Mouse (Mus musculus): ENCODE results near the gene Asl. TPM values are rescaled to one million over a fixed set of nuclear protein-coding genes. Genes with fewer than 3 reads are reported as not detected.

Asl gene
- polyA plus RNA-seq, 1 experiment from 2014 or later, result 15.7 TPM

DNA sequence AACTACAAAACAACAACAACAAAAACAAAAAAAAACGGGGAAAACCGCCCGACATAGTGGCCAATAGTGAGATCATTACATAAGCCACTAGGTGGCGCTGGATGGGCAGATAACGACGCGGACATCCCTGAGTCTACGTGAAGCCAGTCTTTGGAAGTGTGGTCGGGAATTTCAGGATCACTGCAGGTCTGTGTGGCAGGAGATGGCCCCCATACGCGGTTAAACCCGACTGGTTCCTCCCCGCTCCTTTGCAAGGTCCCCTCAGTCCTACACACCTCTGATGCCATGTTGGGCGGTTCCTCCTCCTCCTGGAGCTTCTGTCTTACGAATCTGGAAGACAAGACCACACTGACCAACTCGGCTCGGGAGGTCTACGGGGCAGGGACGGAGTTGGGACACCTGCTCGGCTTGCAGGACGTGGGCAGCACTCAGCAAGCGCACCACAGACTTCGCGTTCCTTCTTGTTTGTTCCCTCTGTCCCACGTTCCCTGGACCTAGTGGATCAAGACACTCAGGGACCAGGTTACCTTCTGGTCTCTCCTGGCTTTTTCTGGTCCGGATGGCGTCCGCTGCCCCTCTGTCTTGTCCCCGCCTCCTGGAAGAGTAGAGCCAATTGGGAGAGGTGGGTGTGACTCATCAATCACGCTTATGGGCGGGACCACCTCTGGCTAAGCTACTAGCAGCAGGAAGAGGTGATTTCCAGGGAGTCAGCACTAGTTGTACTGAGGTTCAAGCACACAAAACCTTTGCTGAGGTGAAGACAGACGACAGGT, 5.1 kb downstream of the Asl start:
- Histone ChIP-seq H3K4me3 (peak overlapping the region; percentile 68), H3K4me2 (peak overlapping the region; percentile 93), H3K9ac (peak overlapping the region; percentile 75), H3K27me3 (replicated peaks) (peaks cover 10% of the 10 kb centered on the region), H3K36me3 (no peaks in the 10 kb centered on the region), H3K4me1 (replicated peaks) (peaks cover 9% of the 10 kb centered on the region), H3K27ac (ENCODE audit: poor library complexity, severe bottlenecking) (peak overlapping the region; percentile 68), H3K9me3 (replicated peaks) (no peaks in the 10 kb centered on the region)
- ATAC-seq (ENCODE audit: insufficient number of reproducible peaks, low FRiP score), result peak; percentile 89
- WGBS, result under 1% methylated on average over 32 of the region's 32 CpGs

DNA sequence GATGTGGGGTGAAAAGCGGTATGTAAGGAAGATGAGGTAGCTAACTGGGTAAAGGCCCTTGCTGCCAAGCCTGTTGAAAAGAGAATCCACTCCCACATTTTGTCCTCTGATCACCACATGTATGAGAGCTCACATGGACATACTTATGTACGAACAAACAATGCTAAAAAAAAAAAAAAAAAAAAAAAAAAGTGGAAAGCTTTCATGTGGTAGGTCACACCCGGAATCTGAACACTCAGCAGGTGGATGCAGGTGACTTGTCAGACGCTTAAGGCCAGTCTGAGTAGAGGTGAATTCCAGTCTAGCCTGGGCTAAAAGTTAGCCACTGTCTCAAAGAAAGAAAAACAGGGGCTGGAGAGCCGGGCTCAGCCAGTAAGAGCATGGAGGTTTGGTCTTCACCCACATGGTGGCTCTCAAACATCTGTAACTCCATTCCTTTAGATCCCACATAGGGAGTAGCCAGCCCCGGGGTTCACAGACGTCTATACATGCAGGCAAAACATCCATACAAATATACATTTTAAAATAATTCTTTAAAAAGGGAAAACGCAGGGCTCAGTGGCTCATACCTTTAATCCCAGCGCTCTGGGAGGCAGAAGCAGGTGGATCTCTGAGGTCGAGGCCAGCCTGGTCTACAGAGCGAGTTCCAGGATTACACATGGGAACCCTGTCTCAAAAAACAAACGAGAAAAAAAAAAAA, 5.8 kb downstream of the Asl start:
- H3K4me3 ChIP-seq, result 0 out of 2 replicates have a peak overlapping the region, but pooled peaks have one; percentile 68
- peaks cover 10% of the 10 kb centered on the region for H3K27me3 ChIP-seq (replicated peaks)
- H3K9me3 ChIP-seq (replicated peaks), result no peaks in the 10 kb centered on the region
- H3K27ac ChIP-seq (ENCODE audit: poor library complexity, severe bottlenecking), result no peak overlapping the region
- peaks cover 9% of the 10 kb centered on the region for H3K4me1 ChIP-seq (replicated peaks)
- H3K9ac ChIP-seq, result no peak overlapping the region
- peak overlapping the region; percentile 93 for H3K4me2 ChIP-seq
- ATAC-seq (ENCODE audit: insufficient number of reproducible peaks, low FRiP score), result no peak
- H3K36me3 ChIP-seq, result no peaks in the 10 kb centered on the region
- WGBS, result 39% methylated on average over 12 of the region's 12 CpGs

DNA sequence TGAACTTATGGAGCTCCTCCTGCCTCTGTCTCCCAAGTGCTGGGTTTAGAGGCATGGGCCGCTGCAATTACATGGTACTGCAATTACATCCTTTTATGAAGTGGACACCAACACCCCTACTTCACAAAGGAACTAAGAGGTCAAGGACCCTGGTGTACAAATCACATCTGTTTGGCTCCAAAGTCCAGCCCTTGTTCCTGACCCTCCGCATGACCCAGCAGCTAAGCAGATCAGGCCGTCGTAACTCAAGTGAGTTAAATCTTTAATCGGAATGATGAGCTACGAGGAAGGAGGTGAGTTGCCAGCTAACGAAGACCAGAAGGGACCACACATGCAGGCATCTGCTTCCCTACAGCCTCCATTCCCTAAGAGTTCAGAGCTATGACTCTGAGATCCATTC, 6.7 kb downstream of the Asl start:
- Histone ChIP-seq H3K4me2 (no peak overlapping the region), H3K27ac (ENCODE audit: poor library complexity, severe bottlenecking) (no peak overlapping the region), H3K9me3 (replicated peaks) (no peaks in the 10 kb centered on the region), H3K27me3 (replicated peaks) (peaks cover 6% of the 10 kb centered on the region; the same call in 1 of the 2 replicates), H3K9ac (no peak overlapping the region), H3K4me3 (no peak overlapping the region), H3K36me3 (no peaks in the 10 kb centered on the region), H3K4me1 (replicated peaks) (peaks cover 9% of the 10 kb centered on the region)
- ATAC-seq (ENCODE audit: insufficient number of reproducible peaks, low FRiP score), result no peak
- WGBS, result 82% methylated on average over 7 of the region's 7 CpGs

GRCm38 (mm10) chr5:130021361-130021966, 7.6 kb downstream of the Asl start:
- Histone ChIP-seq H3K4me3 (no peak overlapping the region), H3K4me2 (no peak overlapping the region), H3K4me1 (replicated peaks) (peaks cover 9% of the 10 kb centered on the region), H3K9ac (no peak overlapping the region), H3K36me3 (0 out of 2 replicates have a peak, but pooled peaks cover under 1% of the 10 kb centered on the region), H3K27ac (ENCODE audit: poor library complexity, severe bottlenecking) (no peak overlapping the region), H3K27me3 (replicated peaks) (peaks cover 3% of the 10 kb centered on the region; the same call in 1 of the 2 replicates), H3K9me3 (replicated peaks) (no peaks in the 10 kb centered on the region)
- 51% methylated on average over 5 of the region's 5 CpGs for WGBS
- no peak for ATAC-seq (ENCODE audit: insufficient number of reproducible peaks, low FRiP score)

DNA sequence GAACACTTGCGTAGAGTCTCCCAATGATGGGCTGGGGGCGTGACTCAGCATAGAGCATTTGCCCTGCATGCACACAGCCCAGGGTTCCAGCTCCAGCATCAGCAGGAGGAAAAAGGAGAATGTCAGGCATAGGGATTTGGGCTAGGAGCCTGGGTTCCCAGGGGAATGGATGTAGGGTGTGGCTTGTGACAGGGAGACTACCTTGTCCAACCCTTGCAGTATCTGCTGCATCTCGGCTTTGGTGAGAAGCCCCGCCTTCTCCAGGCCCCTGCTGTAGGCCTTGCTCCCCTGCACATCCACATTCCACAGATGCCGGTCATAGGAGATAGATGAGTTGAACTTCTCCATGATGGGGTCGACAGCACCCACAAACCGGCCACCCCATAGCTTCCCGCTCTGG, 9.6 kb downstream of the Asl start:
- Histone ChIP-seq H3K27me3 (replicated peaks) (no peaks in the 10 kb centered on the region), H3K9me3 (replicated peaks) (peaks cover 4% of the 10 kb centered on the region; the same call in 1 of the 2 replicates), H3K27ac (ENCODE audit: poor library complexity, severe bottlenecking) (no peak overlapping the region), H3K4me3 (no peak overlapping the region), H3K4me2 (no peak overlapping the region), H3K9ac (no peak overlapping the region), H3K4me1 (replicated peaks) (peaks cover 7% of the 10 kb centered on the region), H3K36me3 (peaks cover 17% of the 10 kb centered on the region; the same call in 1 of the 2 replicates)
- 52% methylated on average over 8 of the region's 8 CpGs for WGBS
- no peak for ATAC-seq (ENCODE audit: insufficient number of reproducible peaks, low FRiP score)

GRCm38 (mm10) chr5:130015104-130015503, 13.9 kb downstream of the Asl start:
- H3K36me3 ChIP-seq, result peaks cover 43% of the 10 kb centered on the region

DNA sequence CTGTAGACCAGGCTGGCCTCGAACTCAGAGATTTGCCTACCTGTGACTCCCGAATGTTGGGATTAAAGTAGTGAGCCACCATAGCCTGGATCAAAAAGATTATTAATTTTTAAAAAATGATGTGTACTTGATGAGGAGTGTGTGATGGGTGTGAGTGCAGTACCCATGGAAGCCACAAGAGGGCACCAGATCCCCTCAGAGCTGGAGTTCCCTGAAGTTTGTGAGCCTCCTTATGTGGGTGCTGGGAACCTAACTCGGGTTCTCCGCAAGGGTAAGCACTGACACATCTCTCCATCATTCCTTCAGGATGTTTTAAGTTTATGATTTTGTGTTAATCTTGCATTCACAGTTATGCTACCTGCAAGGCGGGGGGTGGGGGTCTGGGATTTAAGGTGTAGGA, 18.1 kb downstream of the Asl start:
- Histone ChIP-seq H3K4me1 (replicated peaks) (no peaks in the 10 kb centered on the region), H3K27ac (ENCODE audit: poor library complexity, severe bottlenecking) (no peak overlapping the region), H3K9ac (no peak overlapping the region), H3K4me2 (no peak overlapping the region), H3K4me3 (no peak overlapping the region), H3K27me3 (replicated peaks) (no peaks in the 10 kb centered on the region), H3K9me3 (replicated peaks) (peaks cover 24% of the 10 kb centered on the region), H3K36me3 (peaks cover 38% of the 10 kb centered on the region)
- WGBS, result 87% methylated on average over 5 of the region's 5 CpGs
- no peak for ATAC-seq (ENCODE audit: insufficient number of reproducible peaks, low FRiP score)

More at GRCm38 (mm10) chr5:130015104-130015503, 13.9 kb downstream of the Asl start:
- Histone ChIP-seq H3K27me3 (replicated peaks) (no peaks in the 10 kb centered on the region), H3K4me1 (replicated peaks) (peaks cover 5% of the 10 kb centered on the region; the same call in 1 of the 2 replicates), H3K9ac (no peak overlapping the region), H3K4me3 (no peak overlapping the region), H3K4me2 (no peak overlapping the region), H3K9me3 (replicated peaks) (peaks cover 17% of the 10 kb centered on the region), H3K27ac (ENCODE audit: poor library complexity, severe bottlenecking) (no peak overlapping the region)
- ATAC-seq (ENCODE audit: insufficient number of reproducible peaks, low FRiP score), result no peak
- WGBS, result 93% methylated on average over 3 of the region's 3 CpGs

GRCm38 (mm10) chr5:130009784-130010183, 19.3 kb downstream of the Asl start:
- ATAC-seq (ENCODE audit: insufficient number of reproducible peaks, low FRiP score), result no peak
- Histone ChIP-seq H3K4me1 (replicated peaks) (no peaks in the 10 kb centered on the region), H3K4me2 (no peak overlapping the region), H3K4me3 (no peak overlapping the region), H3K36me3 (peaks cover 26% of the 10 kb centered on the region), H3K27me3 (replicated peaks) (no peaks in the 10 kb centered on the region), H3K9ac (no peak overlapping the region), H3K27ac (ENCODE audit: poor library complexity, severe bottlenecking) (no peak overlapping the region), H3K9me3 (replicated peaks) (peaks cover 26% of the 10 kb centered on the region)
- 92% methylated on average over 4 of the region's 4 CpGs for WGBS

- Histone ChIP-seq H3K9ac (no peak overlapping the region), H3K27me3 (replicated peaks) (no peaks in the 10 kb centered on the region), H3K9me3 (replicated peaks) (peaks cover 26% of the 10 kb centered on the region), H3K4me2 (no peak overlapping the region), H3K36me3 (peaks cover 24% of the 10 kb centered on the region), H3K4me1 (replicated peaks) (peaks cover 3% of the 10 kb centered on the region), H3K27ac (ENCODE audit: poor library complexity, severe bottlenecking) (no peak overlapping the region), H3K4me3 (no peak overlapping the region)
- ATAC-seq (ENCODE audit: insufficient number of reproducible peaks, low FRiP score), result no peak
- 71% methylated on average over 6 of the region's 6 CpGs for WGBS
Observed at GRCm38 (mm10) chr5:130008034-130008590, 20.9 kb downstream of the Asl start.

DNA sequence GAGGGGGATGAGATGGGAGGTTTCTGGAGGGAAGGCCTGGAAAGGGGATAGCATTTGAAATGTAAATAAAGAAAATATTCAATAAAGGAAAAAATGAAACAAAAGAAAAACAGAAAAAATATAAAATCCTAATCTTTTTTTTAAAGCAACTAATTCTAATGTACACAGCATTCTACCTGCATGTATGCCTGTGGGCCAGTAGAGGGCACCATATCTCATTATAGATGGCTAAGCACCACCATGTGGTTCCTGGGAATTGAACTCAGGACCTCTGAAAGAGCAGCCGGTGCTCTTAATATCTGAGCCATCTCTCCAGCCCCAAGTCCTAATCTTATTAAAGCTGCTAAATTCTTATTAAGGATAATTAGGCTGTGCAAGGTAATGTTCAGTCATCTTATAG, 21.7 kb downstream of the Asl start:
- H3K4me1 ChIP-seq (replicated peaks), result peaks cover 3% of the 10 kb centered on the region
- no peak overlapping the region for H3K4me3 ChIP-seq
- peaks cover 26% of the 10 kb centered on the region for H3K9me3 ChIP-seq (replicated peaks)
- ATAC-seq (ENCODE audit: insufficient number of reproducible peaks, low FRiP score), result no peak
- no peak overlapping the region for H3K9ac ChIP-seq
- H3K27me3 ChIP-seq (replicated peaks), result no peaks in the 10 kb centered on the region
- 76% methylated on average over 1 of the region's 1 CpGs for WGBS
- peaks cover 17% of the 10 kb centered on the region for H3K36me3 ChIP-seq
- H3K4me2 ChIP-seq, result no peak overlapping the region
- H3K27ac ChIP-seq (ENCODE audit: poor library complexity, severe bottlenecking), result no peak overlapping the region

DNA sequence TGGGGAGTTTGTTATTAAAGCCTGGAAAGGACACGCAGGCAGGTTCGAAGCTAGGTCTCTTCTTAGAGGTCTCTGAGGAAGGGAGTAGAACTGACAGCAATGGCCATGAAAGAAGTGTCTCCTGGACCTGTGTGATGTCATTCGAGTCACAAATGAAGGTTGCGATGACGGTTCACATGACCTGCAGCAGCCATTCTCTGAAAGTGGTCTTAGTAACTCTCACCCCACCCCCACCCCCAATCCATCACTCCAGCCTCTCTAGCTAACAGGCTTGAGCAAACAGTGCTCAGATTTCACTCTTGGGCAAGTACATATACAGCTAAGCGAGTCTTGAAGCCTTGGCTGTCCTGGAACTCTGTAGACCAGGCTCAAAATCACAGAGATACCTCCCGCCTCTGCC, 25.8 kb downstream of the Asl start:
- Histone ChIP-seq H3K27me3 (replicated peaks) (no peaks in the 10 kb centered on the region), H3K9me3 (replicated peaks) (0 out of 2 replicates have a peak, but pooled peaks cover 5% of the 10 kb centered on the region), H3K4me1 (replicated peaks) (peaks cover 15% of the 10 kb centered on the region), H3K4me3 (peak overlapping the region; percentile 66), H3K36me3 (peaks cover 6% of the 10 kb centered on the region), H3K9ac (peak overlapping the region; percentile 77; the same call in 1 of the 2 replicates), H3K4me2 (peak overlapping the region; percentile 81), H3K27ac (ENCODE audit: poor library complexity, severe bottlenecking) (peak overlapping the region; percentile 66)
- ATAC-seq (ENCODE audit: insufficient number of reproducible peaks, low FRiP score), result no peak
- WGBS, result 40% methylated on average over 7 of the region's 7 CpGs
